Mouse (Mus musculus): ENCODE data around the gene Aldh8a1. TPM values are rescaled to one million over a fixed set of nuclear protein-coding genes. Genes with fewer than 3 reads are reported as not detected.

The Aldh8a1 gene
- polyA plus RNA-seq, 1 experiment from 2014 or later, result 111 TPM

DNA sequence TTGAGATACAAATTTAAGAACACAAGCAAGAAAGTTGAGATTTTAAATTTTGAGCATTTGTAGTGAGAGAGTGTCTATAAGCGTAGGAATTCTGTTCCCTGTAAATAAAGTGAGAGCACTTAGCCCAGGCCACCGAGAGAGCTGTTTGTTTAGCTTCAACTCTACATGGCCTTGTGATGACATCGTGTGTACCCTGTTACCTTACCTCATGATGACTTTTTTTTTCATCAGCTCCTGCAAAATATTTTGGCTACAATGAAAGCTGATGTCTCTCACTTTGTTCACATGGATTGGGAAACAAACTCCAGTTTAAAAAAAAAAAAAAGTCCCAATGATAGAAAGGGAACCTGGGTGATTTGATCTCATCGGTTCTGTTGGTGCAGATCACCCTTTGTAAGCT lies 64.6 kb downstream of the Aldh8a1 start:
- 53% methylated on average over 4 of the region's 4 CpGs for WGBS (ENCODE audit: insufficient replicate concordance)
- H3K27me3 ChIP-seq (ENCODE audit: insufficient read depth, low read length), result no peaks in the 10 kb centered on the region
- H3K9me3 ChIP-seq (ENCODE audit: low read length), result no peaks in the 10 kb centered on the region
- ATAC-seq (peak; percentile 54), DNase-seq (no peak)
- H3K36me3 ChIP-seq (replicated peaks; ENCODE audit: insufficient read depth, low read length), result no peaks in the 10 kb centered on the region
- H3K9ac ChIP-seq (replicated peaks), result no peak overlapping the region
- TF ChIP-seq CTCF (IDR thresholded peaks at IDR 0.05; ENCODE audit: low read depth) (no peak), EP300 (IDR thresholded peaks at IDR 0.05; ENCODE audit: low read depth) (peak; percentile 79)
- H3K4me3 ChIP-seq (ENCODE audit: low read depth, low read length), result no peak overlapping the region
- H3K4me2 ChIP-seq (ENCODE audit: low read depth, low read length), result no peak overlapping the region
- peak overlapping the region; percentile 94 for H3K27ac ChIP-seq (ENCODE audit: low read depth)
- H3K4me1 ChIP-seq (ENCODE audit: insufficient read depth), result peaks cover 14% of the 10 kb centered on the region

DNA sequence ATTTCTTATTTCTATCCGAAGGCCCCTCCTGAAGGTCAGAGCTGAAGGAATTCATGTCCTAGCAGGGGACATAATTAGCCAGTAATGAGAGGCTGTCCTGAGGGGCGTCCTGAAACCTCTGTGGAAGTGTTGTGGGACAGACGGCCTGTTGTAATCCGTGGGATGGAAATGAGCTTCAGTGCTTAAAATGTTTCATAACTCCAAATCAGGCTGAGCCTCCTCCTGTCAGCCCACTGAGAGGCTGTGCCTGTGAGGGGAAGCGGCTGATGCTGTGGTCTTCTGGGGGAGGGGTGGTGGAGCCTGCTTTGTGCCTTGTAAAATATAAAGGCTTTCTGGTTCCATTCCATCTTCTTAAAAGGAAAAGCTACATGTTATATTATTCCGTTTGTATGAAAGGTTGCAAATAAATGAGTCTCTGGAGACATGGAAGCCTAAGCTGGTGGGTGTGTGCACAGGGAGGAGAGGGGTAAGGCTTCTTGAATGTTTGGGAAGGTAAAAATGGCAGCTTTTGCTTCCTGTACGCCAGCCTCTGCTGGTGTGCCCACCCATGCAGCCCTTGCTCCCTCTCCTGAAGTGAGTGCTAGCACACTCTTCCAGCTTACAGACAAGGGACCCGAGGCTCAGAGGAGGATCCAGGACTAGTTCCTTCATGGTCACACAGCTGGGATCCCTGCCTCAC lies 66.7 kb downstream of the Aldh8a1 start:
- DNase-seq, result no peak
- 51% methylated on average over 8 of the region's 8 CpGs for WGBS (ENCODE audit: insufficient replicate concordance)

DNA sequence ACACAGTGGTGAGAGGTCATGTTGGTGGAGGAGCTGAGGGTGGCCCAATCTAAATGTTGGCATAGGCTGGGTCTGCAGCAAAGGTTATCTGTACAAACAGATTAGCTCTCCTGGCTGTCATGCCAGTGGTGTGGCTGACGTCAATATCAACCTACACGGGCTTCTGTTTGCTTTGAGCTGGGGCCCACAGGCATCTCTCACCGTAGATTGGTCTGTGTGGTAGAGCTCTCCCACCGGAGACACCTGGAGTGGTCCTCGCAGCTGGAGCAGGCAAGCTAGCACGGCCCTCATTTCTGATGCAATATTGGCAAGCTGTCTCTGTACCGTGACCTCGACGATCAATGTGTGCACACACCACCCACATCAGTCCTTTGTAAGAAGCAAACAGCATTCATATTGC lies 67.3 kb downstream of the Aldh8a1 start:
- Histone ChIP-seq H3K9me3 (ENCODE audit: low read length) (no peaks in the 10 kb centered on the region), H3K36me3 (replicated peaks; ENCODE audit: insufficient read depth, low read length) (no peaks in the 10 kb centered on the region), H3K27me3 (ENCODE audit: insufficient read depth, low read length) (no peaks in the 10 kb centered on the region), H3K27ac (ENCODE audit: low read depth) (peak overlapping the region; percentile 94), H3K4me1 (ENCODE audit: insufficient read depth) (peaks cover 19% of the 10 kb centered on the region), H3K4me3 (ENCODE audit: low read depth, low read length) (no peak overlapping the region), H3K4me2 (ENCODE audit: low read depth, low read length) (no peak overlapping the region), H3K9ac (replicated peaks) (no peak overlapping the region)
- WGBS (ENCODE audit: insufficient replicate concordance), result 48% methylated on average over 9 of the region's 9 CpGs
- ATAC-seq (peak; percentile 93), DNase-seq (peak; percentile 71)
- TF ChIP-seq CTCF (IDR thresholded peaks at IDR 0.05; ENCODE audit: low read depth) (no peak), EP300 (IDR thresholded peaks at IDR 0.05; ENCODE audit: low read depth) (peak; percentile 67)

More for the DNA sequence above, 66.7 kb downstream of the Aldh8a1 start:
- TF ChIP-seq CTCF (IDR thresholded peaks at IDR 0.05; ENCODE audit: low read depth) (no peak), EP300 (IDR thresholded peaks at IDR 0.05; ENCODE audit: low read depth) (no peak)
- Histone ChIP-seq H3K36me3 (replicated peaks; ENCODE audit: insufficient read depth, low read length) (no peaks in the 10 kb centered on the region), H3K9me3 (ENCODE audit: low read length) (no peaks in the 10 kb centered on the region), H3K4me3 (ENCODE audit: low read depth, low read length) (no peak overlapping the region), H3K4me2 (ENCODE audit: low read depth, low read length) (no peak overlapping the region), H3K27ac (ENCODE audit: low read depth) (peak overlapping the region; percentile 94), H3K27me3 (ENCODE audit: insufficient read depth, low read length) (no peaks in the 10 kb centered on the region), H3K9ac (replicated peaks) (0 out of 2 replicates have a peak overlapping the region, but pooled peaks have one; percentile 14), H3K4me1 (ENCODE audit: insufficient read depth) (peaks cover 19% of the 10 kb centered on the region)
- ATAC-seq, result no peak

Other genes starting within 250 kb of the Aldh8a1 start
- gene Myb, start 216.3 kb upstream of the Aldh8a1 start, polyA plus RNA-seq (2015; fragmentation: Nextera tagmentation; extraction: Ambion mirVana), result 10.0 and 11.1 TPM in 2 replicates
- 45.4 and 50.9 TPM in 2 replicates for gene Hbs1l, start 81.3 kb upstream of the Aldh8a1 start, polyA plus RNA-seq (2015; fragmentation: Nextera tagmentation; extraction: Ambion mirVana)
- gene 1700020N01Rik, start 215.9 kb downstream of the Aldh8a1 start, polyA plus RNA-seq (2015; fragmentation: Nextera tagmentation; extraction: Ambion mirVana), result 0.09 TPM in 1 of 2 replicates, not detected in the other